Mouse (Mus musculus) heart, postnatal 0 days (tissue): Measurements from ENCODE around the gene Kank4.

Experiments used
- CTCF ChIP-seq: IDR thresholded peaks from 2 replicates; pipeline ENCODE4 v1.5.1; 2016; ENCODE audit warnings: antibody characterized with exemption, control low read depth, low read depth
- EP300 ChIP-seq: IDR thresholded peaks from 2 replicates; pipeline ENCODE4 v1.6.1; 2016; ENCODE audit warnings: antibody characterized with exemption, low read depth

GRCm38 (mm10) chr4:98790721-98791120, 26.6 kb downstream of the Kank4 start:
- no peak for TF ChIP-seq CTCF
- no peak for TF ChIP-seq EP300
